Mouse (Mus musculus): ENCODE measurements around the gene Taar7a.

The Taar7a gene

GRCm38 (mm10) chr10:23993381-23993780, at the start of gene Taar7a:
Taar7a (minus strand) TSS chr10:23993481.
- DNase-seq (ENCODE audit: low spot score) = no peak

GRCm38 (mm10) chr10:24040120-24040869, 47.0 kb upstream of the Taar7a start:
- DNase-seq (ENCODE audit: low spot score) = no peak

- DNase-seq (ENCODE audit: low spot score) = no peak
Observed at GRCm38 (mm10) chr10:24037314-24037713, 44.0 kb upstream of the Taar7a start, which contains the start of gene Taar7e. Taar7e (plus strand) TSS chr10:24037614.

- no peak for DNase-seq (ENCODE audit: low spot score)
Observed at GRCm38 (mm10) chr10:24031347-24031746, 38.1 kb upstream of the Taar7a start.

GRCm38 (mm10) chr10:24026922-24027321, 33.6 kb upstream of the Taar7a start, which contains the start of gene Taar7d:
Taar7d (plus strand) TSS chr10:24027222.
- DNase-seq (ENCODE audit: low spot score) = no peak

GRCm38 (mm10) chr10:24008143-24008542, 14.9 kb upstream of the Taar7a start:
- DNase-seq (ENCODE audit: low spot score) = no peak

GRCm38 (mm10) chr10:24007034-24007433, 13.8 kb upstream of the Taar7a start:
- DNase-seq (ENCODE audit: low spot score) = no peak

- no peak for DNase-seq (ENCODE audit: low spot score)
Observed at GRCm38 (mm10) chr10:24006442-24006841, 13.2 kb upstream of the Taar7a start.

GRCm38 (mm10) chr10:23999639-24000038, 6.4 kb upstream of the Taar7a start, which contains the start of gene Taar7b:
Taar7b (plus strand) TSS chr10:23999939.
- no peak for DNase-seq (ENCODE audit: low spot score)

GRCm38 (mm10) chr10:23986419-23986818, 6.9 kb downstream of the Taar7a start:
- DNase-seq (ENCODE audit: low spot score) = no peak

GRCm38 (mm10) chr10:23985546-23985945, 7.7 kb downstream of the Taar7a start, which contains the start of gene Taar6:
Taar6 (minus strand) TSS chr10:23985646.
- no peak for DNase-seq (ENCODE audit: low spot score)

- DNase-seq (ENCODE audit: low spot score) = peak; percentile 71
Observed at GRCm38 (mm10) chr10:23978901-23979705, 14.2 kb downstream of the Taar7a start.

- DNase-seq (ENCODE audit: low spot score) = no peak
Observed at GRCm38 (mm10) chr10:23977958-23978357, 15.3 kb downstream of the Taar7a start.

GRCm38 (mm10) chr10:23971256-23971655, 22.0 kb downstream of the Taar7a start:
- no peak for DNase-seq (ENCODE audit: low spot score)

GRCm38 (mm10) chr10:23970656-23971165, 22.6 kb downstream of the Taar7a start, which contains the start of gene Taar5:
Taar5 (plus strand) TSS chr10:23970706.
- no peak for DNase-seq (ENCODE audit: low spot score)

- no peak for DNase-seq (ENCODE audit: low spot score)
Observed at GRCm38 (mm10) chr10:23964921-23965610, 28.2 kb downstream of the Taar7a start.

GRCm38 (mm10) chr10:23963444-23963843, 29.8 kb downstream of the Taar7a start:
- no peak for DNase-seq (ENCODE audit: low spot score)

GRCm38 (mm10) chr10:23960444-23960915, 32.8 kb downstream of the Taar7a start, which contains the start of gene Taar4:
Taar4 (plus strand) TSS chr10:23960494.
- no peak for DNase-seq (ENCODE audit: low spot score)

GRCm38 (mm10) chr10:23959071-23959470, 34.2 kb downstream of the Taar7a start:
- DNase-seq (ENCODE audit: low spot score) = no peak

- no peak for DNase-seq (ENCODE audit: low spot score)
Observed at GRCm38 (mm10) chr10:23951714-23952113, 41.6 kb downstream of the Taar7a start.

GRCm38 (mm10) chr10:23949508-23950005, 43.7 kb downstream of the Taar7a start, which contains the start of gene Taar3:
Taar3 (plus strand) TSS chr10:23949558.
- DNase-seq (ENCODE audit: low spot score) = no peak

Measured in ovary, postnatal 36 days (tissue).